Mouse (Mus musculus) kidney, adult 2 months (tissue): ENCODE data around the gene Actn1.

Experiments
- CTCF ChIP-seq: fragments of 200-500 bp; conservative IDR thresholded peaks from 2 replicates; pipeline ENCODE4 v1.5.1; 2011; ENCODE audit warnings: low read depth, mild to moderate bottlenecking, control low read depth, low read length, moderate library complexity, mixed read lengths; ENCODE audit not compliant: insufficient read depth, insufficient read length
- POLR2A ChIP-seq: fragments of 200-500 bp; IDR thresholded peaks from one replicate; pipeline ENCODE4 v1.6.1; 2011; ENCODE audit warnings: low read depth, low read length, control low read depth

DNA sequence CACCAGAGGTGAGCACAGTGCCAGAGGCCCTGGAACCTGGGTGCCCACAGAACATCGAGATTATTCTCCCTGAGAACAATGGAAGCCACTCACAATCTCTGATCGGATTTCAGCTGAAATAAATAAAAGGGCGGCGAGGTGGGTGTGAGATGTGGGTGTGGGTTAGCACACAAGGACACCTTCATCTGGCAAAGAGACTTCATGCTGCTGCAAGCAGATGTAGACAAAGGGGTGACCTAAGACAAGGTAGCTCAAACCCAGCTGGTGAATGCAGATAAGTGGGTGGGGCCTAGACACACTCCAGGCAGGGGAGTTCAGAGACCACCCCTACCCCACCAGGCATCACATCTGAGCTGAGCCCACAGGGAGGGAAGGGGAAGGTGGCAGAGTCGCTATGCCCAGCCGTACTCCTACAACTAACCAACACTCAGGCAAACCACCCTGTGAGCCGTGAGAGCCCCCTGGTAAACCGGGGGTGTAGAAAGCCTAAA lies 35.9 kb downstream of the Actn1 start:
- TF ChIP-seq CTCF (no peak), POLR2A (no peak)
